Mouse (Mus musculus): Measurements from ENCODE around the gene Nktr. TPM values are rescaled to one million over a fixed set of nuclear protein-coding genes. Genes with fewer than 3 reads are reported as not detected.

The Nktr gene
- total and polyA plus RNA-seq, 3 experiments = 32.4 to 70.7 (median 34.3) TPM

DNA sequence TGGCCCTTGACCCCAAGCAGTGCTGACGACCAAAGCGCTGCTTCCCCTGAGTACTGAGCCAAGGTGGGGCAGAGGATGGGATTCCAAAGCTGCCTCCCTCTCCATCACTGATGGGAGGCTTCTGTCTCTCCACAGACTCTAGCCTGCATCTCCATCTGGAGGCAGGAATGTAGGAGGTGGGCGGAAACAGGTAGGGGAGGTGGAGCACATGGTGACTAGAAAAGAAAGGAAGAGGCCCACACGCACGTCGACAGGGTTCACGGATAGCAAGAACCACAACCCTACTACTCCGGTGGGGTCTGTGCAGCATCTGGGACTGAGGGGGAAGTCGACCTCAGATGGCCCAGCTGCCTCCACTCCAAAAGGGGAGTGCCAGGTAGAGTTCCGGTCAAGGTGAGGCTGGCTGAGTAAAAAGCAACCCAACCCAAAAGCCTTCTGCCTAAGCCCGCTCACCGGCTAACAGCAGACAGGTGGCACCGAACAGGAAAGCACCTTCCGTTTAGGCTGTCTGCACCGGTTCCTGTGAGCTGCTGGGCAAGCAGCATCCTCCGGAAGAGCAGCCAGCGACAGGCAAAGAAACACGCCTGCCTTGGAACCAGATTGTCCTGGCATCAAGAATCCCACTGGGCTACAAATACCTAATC is 36.8 kb upstream of the Nktr start:
- no peak for DNase-seq (ENCODE audit: low read depth, low spot score)
- no peak overlapping the region for H3K27ac ChIP-seq (ENCODE audit: control insufficient read depth, low read depth, low read length)
- H3K9me3 ChIP-seq (replicated peaks; ENCODE audit: insufficient read depth, low read length) = no peaks in the 10 kb centered on the region
- H3K27me3 ChIP-seq (ENCODE audit: control insufficient read depth in 1 of 2, insufficient read depth in 2 of 2, low read length in 2 of 2) = no peaks in the 10 kb centered on the region
- no peak for TF ChIP-seq ZNF384 (IDR thresholded peaks at IDR 0.05; ENCODE audit: low read depth, low read length)
- no peak for TF ChIP-seq MAZ (IDR thresholded peaks at IDR 0.05; ENCODE audit: low read depth, low read length)
- no peak for TF ChIP-seq TAL1 (IDR thresholded peaks at IDR 0.05; ENCODE audit: low read length)
- TF ChIP-seq MXI1 (IDR thresholded peaks at IDR 0.05; ENCODE audit: low read depth, low read length) = no peak
- no peak for TF ChIP-seq CHD1 (IDR thresholded peaks at IDR 0.05; ENCODE audit: low read depth, low read length)
- no peak for TF ChIP-seq NRF1 (IDR thresholded peaks at IDR 0.05; ENCODE audit: insufficient read depth, low read depth, low read length, poor library complexity, severe bottlenecking)
- no peak for TF ChIP-seq ELF1 (IDR thresholded peaks at IDR 0.05; ENCODE audit: low read depth, low read length)
- no peak for TF ChIP-seq NELFE (IDR thresholded peaks at IDR 0.05; ENCODE audit: low read depth, low read length)
- TF ChIP-seq KAT2A (conservative IDR thresholded peaks at IDR 0.05; ENCODE audit: low read depth, low read length) = no peak
- TF ChIP-seq ZMIZ1 (IDR thresholded peaks at IDR 0.05; ENCODE audit: low read depth, low read length) = no peak
- no peak for TF ChIP-seq MYB (IDR thresholded peaks at IDR 0.05; ENCODE audit: low read depth, low read length)
- TF ChIP-seq EP300 (IDR thresholded peaks at IDR 0.05; ENCODE audit: low read depth in 1 of 2, low read length in 2 of 2) = no peak
- TF ChIP-seq CTCF (IDR thresholded peaks at IDR 0.05 in 2 of 3, conservative IDR thresholded peaks at IDR 0.05 in 1 of 3; ENCODE audit: control insufficient read depth in 1 of 3, insufficient read depth in 1 of 3, low read depth in 2 of 3, low read length in 3 of 3, poor library complexity in 1 of 3, severe bottlenecking in 1 of 3) = no peak
- H3K4me3 ChIP-seq (ENCODE audit: control insufficient read depth in 1 of 2, insufficient read depth in 1 of 2, low read depth in 2 of 2, low read length in 2 of 2) = no peak overlapping the region
- H3K4me1 ChIP-seq (ENCODE audit: control insufficient read depth in 1 of 2, insufficient read depth in 2 of 2, low read length in 2 of 2) = no peaks in the 10 kb centered on the region
- no peaks in the 10 kb centered on the region for H3K79me2 ChIP-seq (ENCODE audit: control insufficient read depth, insufficient read depth, low read length, poor library complexity)
- no peak overlapping the region for H3K9ac ChIP-seq (ENCODE audit: control insufficient read depth, low read depth, low read length, poor library complexity, severe bottlenecking)
- no peaks in the 10 kb centered on the region for H3K36me3 ChIP-seq (ENCODE audit: control insufficient read depth in 1 of 2, insufficient read depth in 2 of 2, low read length in 2 of 2)

DNA sequence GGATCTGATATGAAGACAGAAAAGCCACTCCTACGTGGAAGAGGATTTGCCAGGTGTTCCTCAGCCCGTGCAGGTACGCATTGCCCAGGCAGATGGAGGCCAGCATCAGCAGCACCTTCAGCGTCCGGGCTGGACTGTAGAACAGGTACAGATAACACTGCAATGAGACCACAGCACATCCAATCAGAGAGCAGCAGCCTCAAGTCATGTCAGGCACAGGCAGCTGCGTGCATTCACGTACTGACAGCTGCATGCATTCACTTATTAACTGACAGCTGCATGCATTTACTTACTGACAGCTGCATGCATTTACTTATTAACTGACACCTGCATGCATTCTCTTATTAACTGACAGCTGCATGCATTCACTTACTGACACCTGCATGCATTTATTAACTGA is 34.3 kb upstream of the Nktr start:
- Histone ChIP-seq H3K27ac (ENCODE audit: control insufficient read depth, low read depth, low read length) (no peak overlapping the region), H3K79me2 (ENCODE audit: control insufficient read depth, insufficient read depth, low read length, poor library complexity) (no peaks in the 10 kb centered on the region), H3K9me3 (replicated peaks; ENCODE audit: insufficient read depth, low read length) (no peaks in the 10 kb centered on the region), H3K4me3 (ENCODE audit: control insufficient read depth in 1 of 2, insufficient read depth in 1 of 2, low read depth in 2 of 2, low read length in 2 of 2) (no peak overlapping the region), H3K27me3 (ENCODE audit: control insufficient read depth in 1 of 2, insufficient read depth in 2 of 2, low read length in 2 of 2) (no peaks in the 10 kb centered on the region), H3K9ac (ENCODE audit: control insufficient read depth, low read depth, low read length, poor library complexity, severe bottlenecking) (no peak overlapping the region), H3K36me3 (ENCODE audit: control insufficient read depth in 1 of 2, insufficient read depth in 2 of 2, low read length in 2 of 2) (no peaks in the 10 kb centered on the region), H3K4me1 (ENCODE audit: control insufficient read depth in 1 of 2, insufficient read depth in 2 of 2, low read length in 2 of 2) (no peaks in the 10 kb centered on the region)
- DNase-seq (ENCODE audit: low read depth, low spot score) = no peak
- TF ChIP-seq CHD1 (IDR thresholded peaks at IDR 0.05; ENCODE audit: low read depth, low read length) (no peak), SMC3 (IDR thresholded peaks at IDR 0.05; ENCODE audit: low read depth, low read length) (no peak), ELF1 (IDR thresholded peaks at IDR 0.05; ENCODE audit: low read depth, low read length) (no peak), CHD2 (IDR thresholded peaks at IDR 0.05; ENCODE audit: low read length) (no peak), EP300 (IDR thresholded peaks at IDR 0.05; ENCODE audit: low read depth in 1 of 2, low read length in 2 of 2) (no peak), GATA1 (IDR thresholded peaks at IDR 0.05; ENCODE audit: low read depth, low read length) (no peak), RAD21 (IDR thresholded peaks at IDR 0.05; ENCODE audit: low read depth, low read length) (no peak), MAX (IDR thresholded peaks at IDR 0.05; ENCODE audit: low read length) (no peak), HCFC1 (IDR thresholded peaks at IDR 0.05; ENCODE audit: low read depth, low read length) (no peak), MYC (IDR thresholded peaks at IDR 0.05; ENCODE audit: low read depth, low read length) (no peak), POLR2AphosphoS5 (IDR thresholded peaks at IDR 0.05; ENCODE audit: borderline replicate concordance, low read depth, low read length) (no peak), SIN3A (IDR thresholded peaks at IDR 0.05; ENCODE audit: low read length) (no peak), USF1 (IDR thresholded peaks at IDR 0.05; ENCODE audit: low read depth, low read length) (no peak), NRF1 (IDR thresholded peaks at IDR 0.05; ENCODE audit: insufficient read depth, low read depth, low read length, poor library complexity, severe bottlenecking) (no peak), NELFE (IDR thresholded peaks at IDR 0.05; ENCODE audit: low read depth, low read length) (no peak), MAZ (IDR thresholded peaks at IDR 0.05; ENCODE audit: low read depth, low read length) (no peak), TAL1 (IDR thresholded peaks at IDR 0.05; ENCODE audit: low read length) (no peak), USF2 (IDR thresholded peaks at IDR 0.05; ENCODE audit: borderline replicate concordance in 1 of 2, insufficient read depth in 1 of 2, low read depth in 1 of 2, low read length in 2 of 2) (no peak)

Data from MEL (cell line).